Mouse (Mus musculus) heart, embryonic 14.5 days (tissue): ENCODE measurements around the gene Dctn1. TPM values are rescaled to one million over a fixed set of nuclear protein-coding genes. Genes with fewer than 3 reads are reported as not detected.

Experiments
- ATAC-seq: fragments of 200-750 bp; cut with Nextera tagmentation; 2 replicates; pipeline ENCODE4 v1.8.0; 2017; ENCODE audit warnings: low read depth, moderate TSS enrichment; ENCODE audit not compliant: insufficient number of reproducible peaks, insufficient read depth, low FRiP score
- H3K27ac ChIP-seq, 2 experiments: fragments of 200-500 bp in 1 of 2; fragments of 300-500 bp in 1 of 2; sonication (generic) in 1 of 2; replicated peaks in 1 of 2; 2 replicates each; pipeline ENCODE4 v1.5.1; 2012 to 2014; ENCODE audit warnings: low read depth in 2 of 2, low read length in 2 of 2, control low read depth in 1 of 2, mild to moderate bottlenecking in 1 of 2, mixed read lengths in 1 of 2; ENCODE audit not compliant: control insufficient read depth in 1 of 2, insufficient read depth in 1 of 2
- H3K27me3 ChIP-seq: fragments of 300-500 bp; sonication (generic); 2 replicates; pipeline ENCODE4 v1.6.1; 2014; ENCODE audit warnings: mild to moderate bottlenecking, low read length, control low read depth; ENCODE audit not compliant: control insufficient read depth, insufficient read depth
- H3K36me3 ChIP-seq: fragments of 300-500 bp; sonication (generic); 2 replicates; pipeline ENCODE4 v1.6.1; 2014; ENCODE audit warnings: mild to moderate bottlenecking, control low read depth, low read length, mixed read lengths; ENCODE audit not compliant: control insufficient read depth, insufficient read depth
- H3K4me1 ChIP-seq, 2 experiments: fragments of 200-500 bp in 1 of 2; fragments of 300-500 bp in 1 of 2; sonication (generic) in 1 of 2; 2 replicates each; pipeline ENCODE4 v1.6.1; 2012 to 2014; ENCODE audit warnings: low read length in 2 of 2, control low read depth in 1 of 2, mixed read lengths in 1 of 2; ENCODE audit not compliant: control insufficient read depth in 2 of 2, insufficient read depth in 2 of 2
- H3K4me2 ChIP-seq: fragments of 300-500 bp; sonication (generic); 2 replicates; pipeline ENCODE4 v1.6.1; 2014; ENCODE audit warnings: mild to moderate bottlenecking, low read length
- H3K4me3 ChIP-seq, 2 experiments: fragments of 200-500 bp in 1 of 2; fragments of 300-500 bp in 1 of 2; sonication (generic) in 1 of 2; 2 replicates each; pipeline ENCODE4 v1.5.1; 2012 to 2014; ENCODE audit warnings: low read length in 2 of 2, mild to moderate bottlenecking in 2 of 2, control low read depth in 1 of 2, low read depth in 1 of 2, moderate library complexity in 1 of 2; ENCODE audit not compliant: control insufficient read depth in 1 of 2, insufficient read depth in 1 of 2
- H3K9ac ChIP-seq: fragments of 300-500 bp; sonication (generic); 2 replicates; pipeline ENCODE4 v1.6.1; 2014; ENCODE audit warnings: mild to moderate bottlenecking, low read length
- H3K9me3 ChIP-seq: fragments of 300-500 bp; sonication (generic); 2 replicates; pipeline ENCODE4 v1.6.1; 2016; ENCODE audit warnings: low read length, control low read depth; ENCODE audit not compliant: control insufficient read depth
- WGBS: fragments of 180-500 bp; shearing (Covaris S2); extraction: QIAGEN DNeasy Blood & Tissue Kit; methylation state at CpG from one replicate; pipeline ENCODE4 v1.1.7; 2014; 5-methylcytosine and 5-hydroxymethylcytosine counted together
- polyA plus RNA-seq: library from polyadenylated mRNA; unstranded; fragments of >200 nt; fragmentation: Nextera tagmentation; extraction: Ambion mirVana; gene quantifications from 2 replicates; pipeline ENCODE4 v1.2.1, GENCODE M21; 2014

Dctn1 gene
- polyA plus RNA-seq, 1 experiment from 2014 or later, result 60.2 TPM

GRCm38 (mm10) chr6:83169872-83170271 is 4.2 kb downstream of the Dctn1 start:
- H3K27ac ChIP-seq, result no peak overlapping the region
- 75% methylated on average over 5 of the region's 5 CpGs for WGBS

GRCm38 (mm10) chr6:83171063-83171462 is 5.3 kb downstream of the Dctn1 start:
- no peaks in the 10 kb centered on the region for H3K27me3 ChIP-seq
- no peak overlapping the region for H3K27ac ChIP-seq
- peaks cover 0 to 12% of the 10 kb centered on the region in 2 experiments; a peak in 2 of 4 replicates for H3K4me1 ChIP-seq
- no peak overlapping the region for H3K9ac ChIP-seq
- no peak overlapping the region for H3K4me2 ChIP-seq
- peaks cover 4% of the 10 kb centered on the region; the same call in 1 of the 2 replicates for H3K36me3 ChIP-seq
- ATAC-seq, result no peak
- no peak overlapping the region for H3K4me3 ChIP-seq
- no peaks in the 10 kb centered on the region for H3K9me3 ChIP-seq
- WGBS, result 87% methylated on average over 5 of the region's 5 CpGs

More at GRCm38 (mm10) chr6:83169872-83170271, 4.2 kb downstream of the Dctn1 start:
- Histone ChIP-seq H3K4me3 (no peak overlapping the region), H3K4me1 (peaks cover 0 to 16% of the 10 kb centered on the region in 2 experiments; a peak in 2 of 4 replicates), H3K36me3 (no peaks in the 10 kb centered on the region; the same call in 1 of the 2 replicates), H3K9me3 (no peaks in the 10 kb centered on the region), H3K9ac (no peak overlapping the region), H3K27me3 (no peaks in the 10 kb centered on the region), H3K4me2 (no peak overlapping the region)
- no peak for ATAC-seq

GRCm38 (mm10) chr6:83172240-83172920 is 6.7 kb downstream of the Dctn1 start:
- Histone ChIP-seq H3K4me1 (peaks cover 0 to 2% of the 10 kb centered on the region in 2 experiments; a peak in 1 of 4 replicates), H3K4me2 (no peak overlapping the region), H3K9ac (no peak overlapping the region), H3K27ac (no peak overlapping the region), H3K9me3 (no peaks in the 10 kb centered on the region), H3K4me3 (no peak overlapping the region), H3K27me3 (no peaks in the 10 kb centered on the region), H3K36me3 (peaks cover 4% of the 10 kb centered on the region; the same call in 1 of the 2 replicates)
- no peak for ATAC-seq
- WGBS, result 69% methylated on average over 9 of the region's 9 CpGs

GRCm38 (mm10) chr6:83175996-83176395 is 10.3 kb downstream of the Dctn1 start:
- H3K9me3 ChIP-seq, result no peaks in the 10 kb centered on the region
- H3K9ac ChIP-seq, result no peak overlapping the region
- no peak overlapping the region for H3K27ac ChIP-seq
- WGBS, result 84% methylated on average over 8 of the region's 8 CpGs
- ATAC-seq, result no peak
- 0 out of 2 replicates have a peak, but pooled peaks cover 6% of the 10 kb centered on the region for H3K36me3 ChIP-seq
- no peak overlapping the region for H3K4me2 ChIP-seq
- H3K4me1 ChIP-seq, result peaks cover 8 to 13% of the 10 kb centered on the region in 2 experiments
- H3K27me3 ChIP-seq, result no peaks in the 10 kb centered on the region
- no peak overlapping the region for H3K4me3 ChIP-seq

- no peaks in the 10 kb centered on the region for H3K27me3 ChIP-seq
- ATAC-seq, result 0 out of 2 replicates have a peak, but pooled peaks have one; percentile 41
- H3K9me3 ChIP-seq, result no peaks in the 10 kb centered on the region
- WGBS, result 27% methylated on average over 12 of the region's 12 CpGs
- peak overlapping the region; percentile 64 for H3K9ac ChIP-seq
- no peak overlapping the region for H3K27ac ChIP-seq
- peaks cover 8 to 13% of the 10 kb centered on the region in 2 experiments for H3K4me1 ChIP-seq
- peaks cover 37% of the 10 kb centered on the region for H3K36me3 ChIP-seq
- peak overlapping the region; percentile 65 for H3K4me2 ChIP-seq
- H3K4me3 ChIP-seq, result peak overlapping the region; percentile 21 to 31
These were observed 13.8 kb downstream of the Dctn1 start for GRCm38 (mm10) chr6:83179390-83180117.

- WGBS, result 79% methylated on average over 6 of the region's 6 CpGs
- Histone ChIP-seq H3K9ac (no peak overlapping the region), H3K9me3 (no peaks in the 10 kb centered on the region), H3K4me2 (no peak overlapping the region), H3K27ac (no peak overlapping the region), H3K36me3 (peaks cover 42% of the 10 kb centered on the region), H3K4me1 (peaks cover 8 to 15% of the 10 kb centered on the region in 2 experiments), H3K4me3 (no peak overlapping the region), H3K27me3 (no peaks in the 10 kb centered on the region)
- no peak for ATAC-seq
These were observed 14.9 kb downstream of the Dctn1 start for GRCm38 (mm10) chr6:83180605-83181004.

GRCm38 (mm10) chr6:83184858-83185435 is 19.2 kb downstream of the Dctn1 start:
- Histone ChIP-seq H3K27me3 (no peaks in the 10 kb centered on the region), H3K9me3 (no peaks in the 10 kb centered on the region), H3K4me3 (no peak overlapping the region), H3K4me2 (no peak overlapping the region), H3K4me1 (peaks cover 4 to 13% of the 10 kb centered on the region in 2 experiments; a peak in 3 of 4 replicates), H3K9ac (no peak overlapping the region), H3K36me3 (peaks cover 51% of the 10 kb centered on the region), H3K27ac (no peak overlapping the region)
- no peak for ATAC-seq
- 88% methylated on average over 3 of the region's 3 CpGs for WGBS
